Mouse (Mus musculus) thymus, postnatal 25 days (tissue): ENCODE results near the gene Map3k9.

Experiments
- DNase-seq: peaks from one replicate; pipeline ENCODE4 v3.0.0; 2022

Map3k9 gene

GRCm38 (mm10) chr12:81783301-81783700 lies 2.3 kb upstream of the Map3k9 start:
- DNase-seq = no peak

GRCm38 (mm10) chr12:81782606-81783005 lies 1.6 kb upstream of the Map3k9 start:
- DNase-seq = no peak

- DNase-seq = peak; percentile 4
Observed at GRCm38 (mm10) chr12:81780271-81781093, 493 bp downstream of the Map3k9 start.

- DNase-seq = peak; percentile 21
Observed at GRCm38 (mm10) chr12:81779831-81780230, 1.1 kb downstream of the Map3k9 start.

GRCm38 (mm10) chr12:81776191-81776590 lies 4.8 kb downstream of the Map3k9 start:
- DNase-seq = no peak

- no peak for DNase-seq
Observed at GRCm38 (mm10) chr12:81775641-81776040, 5.3 kb downstream of the Map3k9 start.

GRCm38 (mm10) chr12:81774186-81774585 lies 6.8 kb downstream of the Map3k9 start:
- DNase-seq = no peak

GRCm38 (mm10) chr12:81769458-81769857 lies 11.5 kb downstream of the Map3k9 start:
- DNase-seq = no peak

- no peak for DNase-seq
Observed at GRCm38 (mm10) chr12:81765386-81765785, 15.6 kb downstream of the Map3k9 start.

GRCm38 (mm10) chr12:81764370-81764769 lies 16.6 kb downstream of the Map3k9 start:
- DNase-seq = no peak

GRCm38 (mm10) chr12:81754651-81755050 lies 26.3 kb downstream of the Map3k9 start:
- no peak for DNase-seq

- DNase-seq = no peak
Observed at GRCm38 (mm10) chr12:81751116-81751515, 29.9 kb downstream of the Map3k9 start.

- no peak for DNase-seq
Observed at GRCm38 (mm10) chr12:81748918-81749317, 32.1 kb downstream of the Map3k9 start.

- DNase-seq = no peak
Observed at GRCm38 (mm10) chr12:81748021-81748576, 32.9 kb downstream of the Map3k9 start.

GRCm38 (mm10) chr12:81746400-81747024 lies 34.5 kb downstream of the Map3k9 start:
- DNase-seq = no peak

GRCm38 (mm10) chr12:81735246-81736070 lies 45.5 kb downstream of the Map3k9 start:
- no peak for DNase-seq

- DNase-seq = no peak
Observed at GRCm38 (mm10) chr12:81726246-81726822, 54.6 kb downstream of the Map3k9 start.

GRCm38 (mm10) chr12:81724776-81725175 lies 56.2 kb downstream of the Map3k9 start:
- DNase-seq = no peak

GRCm38 (mm10) chr12:81723375-81723774 lies 57.6 kb downstream of the Map3k9 start:
- no peak for DNase-seq

GRCm38 (mm10) chr12:81719715-81720114 lies 61.3 kb downstream of the Map3k9 start:
- DNase-seq = no peak

- DNase-seq = no peak
Observed at GRCm38 (mm10) chr12:81719161-81719560, 61.8 kb downstream of the Map3k9 start.

- no peak for DNase-seq
Observed at GRCm38 (mm10) chr12:81712618-81713017, 68.4 kb downstream of the Map3k9 start.

- no peak for DNase-seq
Observed at GRCm38 (mm10) chr12:81702903-81703302, 78.1 kb downstream of the Map3k9 start.
